7 mouse cellular contexts compared by ENCODE assay signal in the genomic region with DNA sequence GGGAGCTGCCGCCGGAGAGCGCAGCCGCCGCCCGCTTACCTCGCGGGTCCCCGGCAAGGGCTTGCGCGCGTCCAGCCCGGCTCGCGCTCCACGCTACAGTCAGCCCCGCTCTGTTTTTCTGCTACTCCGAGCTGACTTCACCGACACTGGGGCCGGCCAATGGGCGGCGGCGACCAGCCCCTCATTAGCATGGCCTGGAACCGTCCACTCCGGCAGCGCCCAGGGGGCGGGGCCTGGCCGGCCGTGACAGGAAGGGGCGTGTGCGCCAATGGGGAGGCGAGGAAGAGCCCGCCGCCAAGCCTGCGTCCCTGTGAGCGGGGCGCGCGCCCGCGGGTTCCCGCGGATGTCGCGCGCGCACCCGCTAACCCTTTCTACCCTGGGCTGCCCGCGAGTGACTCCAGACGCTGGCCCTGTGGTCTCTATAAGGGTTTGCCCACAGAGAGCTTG. TPM values are rescaled to one million over a fixed set of nuclear protein-coding genes. Genes with fewer than 3 reads are reported as not detected.
DNase-seq lines count a peak whose midpoint lies in the region; ATAC-seq lines count a peak whose summit lies in the region.

Sorbs1 (minus strand) TSS at position 148 of the 447 bp plus-strand sequence.

- peaks cover 10% of the 10 kb centered on the region for H3K4me1 ChIP-seq in intestine, embryonic 16.5 days (ENCODE audit: control insufficient read depth, insufficient read depth, low read length)
- peaks cover 4% of the 10 kb centered on the region; the same call in 1 of the 2 replicates for H3K4me1 ChIP-seq in midbrain, embryonic 11.5 days (ENCODE audit: control insufficient read depth, insufficient read depth, low read length)

- H3K27me3 ChIP-seq in intestine, embryonic 16.5 days (replicated peaks; ENCODE audit: control insufficient read depth, insufficient read depth, low read length) = no peaks in the 10 kb centered on the region
- no peaks in the 10 kb centered on the region for H3K27me3 ChIP-seq in midbrain, embryonic 11.5 days (ENCODE audit: control insufficient read depth, insufficient read depth, low read length)

- peak within 1 kb of the TSS; percentile 85 for H3K4me2 ChIP-seq in intestine, embryonic 16.5 days (ENCODE audit: low read depth, low read length)
- peak within 1 kb of the TSS; percentile 87 for H3K4me2 ChIP-seq in midbrain, embryonic 11.5 days

- peak; percentile 99 for ATAC-seq in intestine, embryonic 16.5 days
- ATAC-seq in midbrain, embryonic 11.5 days (ENCODE audit: low FRiP score) = peak; percentile 99

- peak within 1 kb of the TSS; percentile 88 for H3K9ac ChIP-seq in intestine, embryonic 16.5 days (ENCODE audit: low read depth, low read length)
- H3K9ac ChIP-seq in midbrain, embryonic 11.5 days (ENCODE audit: low read length) = peak within 1 kb of the TSS; percentile 84

- peak; percentile 97 for DNase-seq in adrenal gland, adult 8-10 months
- DNase-seq in embryo, embryonic 9.5 days (ENCODE audit: extremely low spot score) = peak; percentile 97
- peak; percentile 94 to 96 for DNase-seq in gastrocnemius, postnatal 4 days (ENCODE audit: low spot score in 2 of 2)
- peak; percentile 95 to 98 for DNase-seq in left cerebral cortex, postnatal 36 days (ENCODE audit: low spot score in 2 of 2)
- peak; percentile 99 for DNase-seq in midbrain, embryonic 11.5 days (ENCODE audit: low spot score, missing footprints)
- peak; percentile 95 for DNase-seq in skeletal muscle tissue, adult 2 months (ENCODE audit: low read depth, low spot score)

- no peaks in the 10 kb centered on the region for H3K36me3 ChIP-seq in intestine, embryonic 16.5 days (ENCODE audit: control insufficient read depth, insufficient read depth, low read length)
- H3K36me3 ChIP-seq in midbrain, embryonic 11.5 days (ENCODE audit: control insufficient read depth, insufficient read depth, low read length) = no peaks in the 10 kb centered on the region

- WGBS in intestine, embryonic 16.5 days = under 1% methylated on average over 51 of the region's 51 CpGs
- under 1% methylated on average over 50 of the region's 51 CpGs for WGBS in midbrain, embryonic 11.5 days

- H3K27ac ChIP-seq in intestine, embryonic 16.5 days (ENCODE audit: low read length) = peak within 1 kb of the TSS; percentile 90
- H3K27ac ChIP-seq in midbrain, embryonic 11.5 days (ENCODE audit: low read depth, low read length) = peak within 1 kb of the TSS; percentile 87

- no peaks in the 10 kb centered on the region for H3K9me3 ChIP-seq in intestine, embryonic 16.5 days (ENCODE audit: control insufficient read depth, low read length)
- H3K9me3 ChIP-seq in midbrain, embryonic 11.5 days (ENCODE audit: control insufficient read depth, low read length) = no peaks in the 10 kb centered on the region

- intact Hi-C loops in left cerebral cortex, postnatal 36 days (cut with DNase I) = loop anchor here (2.0 to 10.0 kb wide), 5 partner anchors 31 to 119 kb away; no protein-coding TSS in a partner anchor

- peak within 1 kb of the TSS; percentile 78 for H3K4me3 ChIP-seq in intestine, embryonic 16.5 days (ENCODE audit: low read length)
- H3K4me3 ChIP-seq in midbrain, embryonic 11.5 days (ENCODE audit: low read depth, low read length) = peak within 1 kb of the TSS; percentile 76

RNA-seq across cellular contexts. Expression of gene Sorbs1, which starts in this region (rescaled TPM):
- total RNA-seq in adrenal gland, adult 8-10 months (2022) = 100 to 1,000 TPM in 1 of 4 experiments, 10 to 100 TPM in 3; 48.2 to 120 (median 68.1) TPM
- 100 to 1,000 TPM; 114 to 144 TPM for total RNA-seq in gastrocnemius, postnatal 4 days (2021)
- polyA plus RNA-seq in intestine, embryonic 16.5 days (2015; fragmentation: Nextera tagmentation; extraction: Ambion mirVana) = 80.0 and 84.3 TPM in 2 replicates
- 100 to 1,000 TPM; 111 to 167 TPM for total RNA-seq in left cerebral cortex, postnatal 36 days (2021)
- 61.0 and 62.6 TPM in 2 replicates for polyA plus RNA-seq in midbrain, embryonic 11.5 days (2014; fragmentation: Nextera tagmentation; extraction: Ambion mirVana)

Comparison
In these comparisons a context has a peak if more than half of its experiments do, and no peak if none do; other contexts are left out.
1. Peak in every context shown above with its lines: DNase-seq, ATAC-seq, H3K4me3 ChIP-seq and H3K27ac ChIP-seq.